Mouse (Mus musculus): Measurements from ENCODE around the gene Rdh16f1.

The Rdh16f1 gene

DNA sequence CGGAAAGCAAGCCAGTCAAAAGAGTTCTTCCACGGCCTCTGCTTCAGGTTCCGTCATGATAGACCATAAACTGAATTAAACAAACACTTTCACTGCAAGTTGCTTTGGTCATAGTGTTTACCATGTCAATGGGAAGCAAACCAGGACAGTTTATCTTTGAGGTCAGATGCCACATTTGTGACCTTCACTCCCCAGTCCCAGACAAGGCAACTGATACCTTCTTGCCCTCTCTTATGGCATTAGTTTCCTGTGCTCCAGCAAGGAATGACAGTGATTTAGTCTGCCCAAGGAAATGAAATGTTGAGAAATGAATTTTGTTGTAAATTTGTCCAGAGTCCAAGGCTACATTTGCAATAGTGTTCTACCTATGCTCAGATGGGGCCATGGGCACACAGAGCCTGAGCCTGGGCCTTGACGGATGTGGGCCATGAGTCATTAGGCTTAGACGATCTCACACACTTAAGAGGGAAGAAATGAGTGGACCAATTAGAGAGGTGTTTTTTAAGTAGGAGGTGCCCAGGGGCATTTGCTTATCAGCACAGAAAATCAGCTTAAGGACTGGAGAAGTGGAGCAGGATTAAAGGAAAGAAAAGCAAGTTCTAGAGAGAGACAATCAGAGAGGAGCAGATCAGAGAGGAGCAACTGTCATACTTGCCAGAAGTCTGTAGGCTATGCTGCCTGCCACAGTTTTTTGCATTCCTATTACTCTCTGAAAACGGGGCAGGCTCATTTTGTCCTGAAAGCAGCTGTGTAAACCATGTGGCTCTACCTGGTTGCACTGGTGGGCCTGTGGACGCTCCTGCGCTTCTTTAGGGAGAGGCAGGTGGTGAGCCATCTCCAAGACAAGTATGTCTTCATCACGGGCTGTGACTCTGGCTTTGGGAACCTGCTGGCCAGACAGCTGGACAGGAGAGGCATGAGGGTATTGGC, at the start of gene Rdh16f1, which contains the start of gene Rdh1:
TSS of gene Rdh16f1 (plus strand) at position 607 of the 930 bp plus-strand sequence.
TSS of gene Rdh1 (plus strand) at position 541 of the 930 bp plus-strand sequence.
- DNase-seq: no peak

DNA sequence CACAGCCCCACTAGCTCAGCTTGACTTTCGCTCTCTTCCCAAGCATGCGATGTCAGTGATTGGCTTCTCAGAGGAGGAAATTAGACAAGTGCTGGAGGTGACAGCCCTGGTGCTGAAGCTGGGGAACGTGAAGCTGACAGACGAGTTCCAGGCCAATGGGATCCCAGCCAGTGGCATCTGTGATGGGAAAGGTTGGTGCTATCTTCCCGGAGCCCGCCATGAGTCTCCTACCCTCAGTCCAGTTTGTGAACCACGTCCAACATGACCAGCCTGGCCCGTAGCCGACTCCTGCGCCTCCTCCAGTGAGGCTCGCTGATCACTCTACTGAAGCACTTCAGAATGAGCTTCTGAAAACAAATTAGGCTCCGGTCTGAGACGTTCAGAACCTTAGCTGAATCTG, 49.3 kb upstream of the Rdh16f1 start:
- DNase-seq: peak in 1 of 2 experiments; percentile 5

DNA sequence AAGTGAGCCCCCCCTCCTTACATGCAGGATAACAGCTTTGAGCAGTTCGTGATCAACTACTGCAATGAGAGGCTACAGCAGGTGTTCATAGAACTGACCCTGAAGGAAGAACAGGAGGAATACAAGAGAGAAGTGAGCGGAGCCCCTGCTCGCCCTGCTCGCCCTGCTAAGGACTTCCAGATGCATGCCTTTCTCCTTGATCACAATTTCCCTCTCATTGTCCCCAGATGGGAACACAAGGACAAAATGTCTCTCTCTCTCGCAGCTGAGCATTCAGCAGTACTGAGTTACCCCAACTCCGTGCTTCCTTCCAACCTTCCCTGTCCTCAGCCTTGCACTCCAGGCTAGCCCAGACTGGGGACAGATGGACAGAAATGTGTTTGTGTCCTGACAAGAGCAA, 46.9 kb upstream of the Rdh16f1 start:
- no peak for DNase-seq

DNA sequence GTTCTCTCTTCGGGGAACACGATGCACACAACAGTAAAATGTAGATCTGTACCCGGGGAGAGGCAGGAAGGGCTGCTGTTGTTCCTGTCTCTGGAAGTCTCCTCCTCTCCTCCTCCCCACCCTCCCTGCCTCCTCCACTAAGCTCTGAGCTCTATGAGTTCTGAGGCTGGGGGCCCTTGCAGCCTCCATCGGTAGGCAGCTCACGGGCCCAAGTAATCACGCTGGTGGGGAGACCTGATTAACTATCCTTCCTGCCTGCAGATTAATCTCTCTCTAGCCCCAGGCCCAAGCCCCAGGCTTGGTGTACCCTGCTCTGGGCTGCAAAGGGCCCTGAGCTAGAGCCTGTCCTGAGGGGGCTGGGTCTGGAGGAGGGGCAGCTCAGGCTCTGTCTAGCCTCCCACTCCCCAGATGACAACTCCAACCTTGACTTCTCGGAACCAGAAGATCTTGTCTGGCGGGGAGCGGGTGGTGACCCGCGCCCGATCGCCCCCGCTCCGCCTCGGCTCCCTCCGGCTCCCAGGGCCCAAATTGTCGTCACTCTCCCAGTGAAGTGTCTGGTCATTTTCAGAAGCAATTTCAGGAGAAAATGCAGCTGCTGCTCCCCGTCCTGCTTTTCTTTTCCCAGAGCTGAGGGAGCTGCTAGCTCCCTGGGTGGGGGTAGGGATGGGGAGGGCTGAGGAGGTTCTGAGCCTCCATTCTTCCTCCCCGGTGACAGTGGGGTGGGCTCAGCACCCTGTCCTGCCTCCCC, 37.7 kb upstream of the Rdh16f1 start:
- DNase-seq: no peak

DNA sequence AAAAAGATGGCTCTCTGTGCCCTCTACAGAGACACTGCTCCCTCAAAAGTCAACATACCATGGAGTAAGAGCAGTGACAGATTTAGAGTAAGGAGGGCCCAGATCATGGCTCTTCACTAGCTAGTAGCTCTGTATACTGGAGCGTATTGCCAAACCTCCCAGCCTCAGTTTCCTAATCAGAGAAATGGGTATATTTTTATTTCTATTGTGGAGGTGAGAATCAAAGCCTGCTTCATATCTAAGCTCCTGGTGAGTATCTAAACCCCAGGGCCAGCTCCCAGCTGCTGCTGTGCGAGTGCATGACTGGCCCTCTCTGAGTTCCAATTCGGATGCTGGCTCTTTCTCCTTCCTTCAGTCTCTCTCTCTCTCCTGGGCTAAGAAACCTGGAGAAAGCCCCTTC, 35.4 kb upstream of the Rdh16f1 start, which contains the start of gene Tac2:
TSS of gene Tac2 (plus strand) at position 301 of the 400 bp plus-strand sequence.
- no peak for DNase-seq

DNA sequence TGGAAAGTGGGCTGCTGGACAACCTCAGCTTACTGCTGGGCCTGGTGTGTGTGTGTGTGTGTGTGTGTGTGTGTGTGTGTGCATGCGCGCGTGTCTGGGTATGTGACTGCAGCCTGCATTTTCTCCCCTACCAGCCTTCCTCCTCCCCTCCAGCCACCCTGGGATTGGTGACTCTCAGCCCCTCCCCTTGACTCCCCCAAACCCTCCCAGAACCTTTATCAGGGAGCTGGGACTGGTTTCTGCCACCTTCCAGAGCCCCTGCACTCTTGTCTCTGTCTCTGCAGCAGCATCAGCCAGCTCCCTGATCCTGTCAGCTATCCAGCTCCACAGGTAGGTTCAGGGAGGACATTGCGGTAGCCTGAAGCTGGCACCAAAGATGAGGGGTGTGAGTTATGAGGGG, 34.5 kb upstream of the Rdh16f1 start:
- no peak for DNase-seq

DNA sequence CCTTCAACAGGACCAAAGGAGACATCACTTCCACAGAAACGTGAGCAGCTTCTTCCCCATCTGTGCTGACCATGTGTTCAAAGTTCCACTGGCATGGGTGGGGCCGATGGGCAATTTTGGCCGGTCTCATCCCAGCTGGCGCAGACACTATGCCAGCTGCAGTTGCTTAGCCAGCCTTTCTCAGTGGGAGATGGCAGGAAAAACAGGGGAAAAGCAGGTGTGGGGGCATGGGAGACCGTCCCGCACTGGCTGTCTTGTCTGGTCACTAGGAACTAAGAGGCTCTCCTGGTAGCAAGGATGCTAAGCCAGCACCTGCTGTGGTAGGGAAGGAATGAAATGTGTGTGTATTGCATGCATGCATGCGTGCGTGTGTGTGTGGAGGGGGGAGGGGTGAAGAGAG, 31.1 kb upstream of the Rdh16f1 start:
- DNase-seq: no peak

DNA sequence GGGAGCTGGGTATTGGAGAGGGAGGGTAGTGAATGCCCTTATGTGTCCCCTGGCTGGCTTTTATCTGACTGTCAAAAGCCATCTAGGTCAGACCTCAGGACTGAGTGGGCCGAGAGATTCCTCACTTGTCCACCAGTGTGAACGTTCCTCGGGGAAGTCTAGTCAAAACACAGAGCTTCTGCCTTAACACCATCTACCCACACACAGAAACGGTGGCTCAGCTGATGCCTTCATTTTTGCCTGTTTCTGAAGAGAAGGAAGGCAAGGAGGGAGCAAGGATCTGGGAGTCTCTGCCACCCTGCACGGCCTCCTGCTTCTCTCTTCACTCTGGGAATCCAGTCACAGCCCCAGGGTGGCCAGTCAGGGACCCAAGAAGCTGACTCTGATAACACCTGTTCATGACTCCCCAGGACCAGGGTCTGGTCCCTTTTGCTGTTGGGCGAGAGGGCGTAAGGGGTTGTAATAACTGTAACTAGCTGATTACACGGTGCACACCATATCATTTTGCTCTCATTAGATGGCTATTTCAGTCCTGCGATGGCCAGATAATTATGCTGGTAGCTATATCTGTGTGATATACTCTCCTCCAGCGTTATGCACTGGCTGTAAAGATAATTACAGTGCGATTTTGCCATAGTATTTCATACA, 29.2 kb upstream of the Rdh16f1 start:
- DNase-seq: no peak

DNA sequence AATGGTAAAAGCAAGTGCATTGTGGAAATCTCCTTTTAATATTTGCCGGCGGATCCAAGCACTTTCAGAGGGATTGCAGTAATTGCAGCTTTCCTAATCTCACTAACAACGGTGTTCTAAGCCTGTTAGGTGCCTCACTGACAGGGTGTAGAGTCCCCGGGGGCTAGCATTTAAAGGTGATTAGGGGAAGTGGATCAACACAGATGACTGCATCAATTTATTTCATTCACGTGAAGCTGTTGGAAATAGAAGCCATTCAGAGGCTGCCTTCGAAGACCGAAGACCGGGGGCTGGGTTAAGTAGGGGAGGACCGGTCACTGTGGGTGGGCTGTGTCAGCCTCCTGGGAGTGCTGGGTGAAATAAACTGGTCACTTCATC, 28.7 kb upstream of the Rdh16f1 start:
- no peak for DNase-seq

DNA sequence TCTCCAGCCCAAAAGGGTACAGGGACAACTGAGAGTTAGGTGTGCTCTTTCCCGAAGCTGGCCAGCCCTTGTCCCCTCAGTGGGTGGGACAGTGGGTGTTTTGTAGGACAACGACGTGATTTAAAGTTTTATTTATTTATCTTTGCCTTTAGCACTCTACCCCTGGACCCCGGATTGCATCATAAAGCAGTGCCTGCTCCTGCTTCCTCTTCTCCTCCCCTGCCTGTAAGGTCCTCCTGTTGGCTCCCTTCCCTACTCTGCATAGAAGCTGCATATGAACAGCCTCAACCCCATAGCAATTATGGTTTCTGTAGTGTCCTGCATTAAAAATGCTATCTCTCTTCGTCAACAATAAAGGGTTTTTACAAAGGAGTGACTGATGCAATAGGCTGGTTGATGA, 28.2 kb upstream of the Rdh16f1 start:
- DNase-seq: no peak

DNA sequence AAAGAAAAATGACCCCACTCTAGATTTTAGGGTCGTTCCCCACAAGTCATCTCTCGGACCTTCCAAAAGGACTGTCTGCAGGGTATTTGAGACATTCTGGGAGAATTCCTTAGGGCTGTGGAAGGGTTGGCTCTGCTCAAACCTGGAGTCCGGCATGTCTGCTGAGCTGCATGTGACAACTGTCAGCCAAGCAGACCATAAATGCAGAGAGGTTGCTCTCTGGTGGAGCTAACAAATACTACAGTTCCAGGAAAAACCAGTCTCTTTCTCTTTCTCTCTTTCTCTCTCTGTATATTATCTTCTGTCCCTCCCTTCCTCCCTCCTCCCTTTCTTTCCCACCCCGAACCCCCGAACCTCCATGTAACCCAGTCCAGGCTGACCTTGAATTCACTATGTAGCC, 25.2 kb upstream of the Rdh16f1 start:
- no peak for DNase-seq

DNA sequence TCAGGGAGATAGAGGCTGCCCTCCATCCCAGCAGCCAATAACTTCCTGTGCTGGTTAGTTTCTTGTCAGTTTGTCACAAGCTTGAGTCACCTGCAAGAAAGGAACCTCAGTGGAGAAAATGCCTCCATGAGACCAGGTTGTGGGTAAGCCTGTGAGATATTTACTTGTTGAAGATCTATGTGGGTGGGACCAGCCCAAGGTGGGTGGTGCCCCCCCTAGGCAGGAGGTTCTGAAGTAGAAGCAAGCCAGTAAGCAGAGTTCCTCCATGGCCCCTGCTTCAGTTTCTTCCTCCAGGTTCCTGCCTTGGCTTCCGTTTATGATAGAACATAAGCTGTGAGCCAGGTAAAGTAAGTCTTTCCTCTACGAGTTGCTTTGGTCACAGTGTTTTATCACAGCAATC, 23.3 kb upstream of the Rdh16f1 start:
- no peak for DNase-seq

DNA sequence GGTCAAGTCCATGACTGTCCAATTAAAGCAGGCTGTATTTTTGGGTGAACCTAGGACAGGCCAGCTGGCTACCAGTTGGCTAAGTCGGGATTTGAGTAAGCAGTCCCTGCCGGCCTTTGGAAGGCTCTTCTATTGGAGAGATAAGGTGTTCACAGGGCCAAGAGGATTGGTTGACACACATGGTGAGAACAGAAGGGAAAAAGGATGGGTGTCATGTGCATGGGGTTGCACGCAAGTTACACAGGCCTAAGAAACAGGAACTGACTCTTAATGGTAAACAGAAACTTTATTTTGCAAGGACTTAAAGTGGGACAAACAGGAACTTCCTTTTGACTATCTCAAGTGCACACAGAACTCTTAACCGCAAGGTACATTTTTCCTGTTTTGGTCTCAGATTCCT, 22.7 kb upstream of the Rdh16f1 start:
- DNase-seq: no peak

DNA sequence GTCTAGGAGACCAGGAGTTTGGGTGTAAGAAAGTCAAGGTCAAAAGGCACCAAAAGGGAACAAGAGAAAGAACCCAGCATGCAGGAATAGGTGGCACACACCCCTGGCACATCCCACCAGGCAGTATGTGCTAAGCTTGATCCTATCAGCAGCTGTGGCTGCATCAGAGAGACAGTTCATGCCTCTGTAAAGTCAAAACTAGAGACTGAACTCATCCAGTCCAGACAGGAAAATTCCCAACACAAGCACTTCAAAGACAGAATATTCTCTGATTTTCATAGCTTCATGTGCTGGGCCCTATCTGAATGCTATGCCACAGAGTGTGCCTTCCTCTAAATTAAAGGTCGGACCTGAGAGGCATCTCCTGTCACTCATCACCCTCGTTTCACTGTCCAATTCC, 22.0 kb upstream of the Rdh16f1 start:
- no peak for DNase-seq

DNA sequence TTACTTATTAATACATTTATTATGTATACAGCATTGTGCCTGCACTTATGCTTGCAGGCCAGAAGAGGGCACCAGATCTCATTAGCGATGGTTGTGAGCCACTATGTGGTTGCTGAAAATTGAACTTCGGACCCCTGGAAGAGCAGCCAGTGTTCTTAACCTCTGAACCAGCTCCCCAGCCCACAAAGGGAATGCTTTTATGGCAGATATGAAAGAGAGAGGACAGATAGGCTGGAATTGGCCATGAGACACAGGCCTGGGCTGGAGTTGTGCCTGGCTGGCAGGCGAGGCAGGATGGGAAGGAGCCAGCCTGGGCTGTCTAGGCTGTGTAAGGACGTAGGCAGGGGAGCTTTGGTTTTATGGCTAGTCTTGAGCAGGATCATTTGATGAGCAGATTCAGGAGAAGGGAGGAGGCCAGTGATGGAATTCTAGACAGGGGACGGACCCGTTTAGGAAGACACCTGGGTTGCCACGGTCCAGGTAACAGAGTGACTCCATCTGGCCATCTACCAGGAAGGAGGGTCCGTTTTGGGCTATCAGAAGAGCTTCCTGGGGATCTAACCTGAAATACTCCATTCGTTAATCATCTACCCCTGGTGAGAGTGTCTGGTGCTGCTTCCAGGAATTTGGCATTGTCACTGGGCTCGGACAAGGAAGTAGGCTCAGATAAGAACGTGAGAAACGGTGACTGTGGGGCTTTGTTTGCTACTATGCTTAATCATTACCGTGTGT, 21.3 kb upstream of the Rdh16f1 start:
- peak; percentile 11 to 15 for DNase-seq

DNA sequence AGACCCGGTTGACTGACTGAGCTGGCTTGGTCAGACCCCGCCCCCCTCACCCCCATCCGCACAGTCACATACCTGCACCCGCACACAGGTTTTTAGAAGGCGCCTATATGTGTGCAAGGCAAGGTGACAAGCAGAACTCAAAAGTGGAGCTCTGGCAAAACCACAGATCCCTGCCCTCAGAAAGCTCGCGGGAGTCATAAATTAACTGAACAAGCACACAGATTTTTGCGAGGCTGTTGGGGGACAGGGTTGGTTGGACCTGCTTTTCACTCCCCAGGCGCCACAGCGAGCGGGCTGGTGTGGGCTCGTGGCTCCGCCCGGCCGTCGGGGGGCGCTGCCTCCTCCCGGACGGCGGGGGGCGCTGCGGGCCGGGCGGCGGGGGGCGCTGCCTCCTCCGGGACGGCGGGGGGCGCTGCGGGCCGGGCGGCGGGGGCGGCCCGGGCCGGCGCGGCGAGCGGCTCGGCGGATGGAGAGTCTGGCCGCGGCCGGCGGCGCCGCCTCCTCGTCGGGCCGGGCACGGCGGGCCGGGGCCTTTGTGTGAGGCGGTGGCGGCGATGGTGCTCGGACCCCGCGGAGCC, 20.4 kb upstream of the Rdh16f1 start, which contains the start of gene Zbtb39:
TSS of gene Zbtb39 (plus strand) at position 456 of the 578 bp plus-strand sequence.
- peak; percentile 70 to 80 for DNase-seq

DNA sequence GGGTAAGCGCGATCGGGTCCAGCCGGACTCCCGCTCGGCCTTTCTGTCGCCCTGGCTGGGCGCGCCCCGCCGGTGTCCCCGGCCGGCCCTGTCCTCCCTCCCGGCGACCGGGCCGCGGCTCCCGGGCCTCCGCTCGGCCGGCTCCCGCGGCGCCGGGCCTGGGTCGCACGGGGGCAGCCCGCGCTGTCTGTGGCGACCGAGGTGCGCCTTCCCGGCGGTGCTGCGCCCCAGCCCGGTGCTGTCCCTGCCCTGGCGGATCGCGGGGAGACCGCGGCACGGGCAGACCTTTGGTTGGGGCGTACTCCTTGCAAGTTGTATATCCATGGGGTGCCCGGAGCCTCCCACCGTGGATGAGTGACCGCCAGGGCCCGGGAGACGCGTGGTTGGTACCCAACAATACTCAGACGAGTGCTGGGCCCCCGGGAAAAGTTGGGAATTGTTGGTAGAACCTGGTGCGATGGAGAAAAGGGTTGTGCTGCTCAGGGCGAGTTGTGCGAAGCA, 19.9 kb upstream of the Rdh16f1 start:
- DNase-seq: no peak

DNA sequence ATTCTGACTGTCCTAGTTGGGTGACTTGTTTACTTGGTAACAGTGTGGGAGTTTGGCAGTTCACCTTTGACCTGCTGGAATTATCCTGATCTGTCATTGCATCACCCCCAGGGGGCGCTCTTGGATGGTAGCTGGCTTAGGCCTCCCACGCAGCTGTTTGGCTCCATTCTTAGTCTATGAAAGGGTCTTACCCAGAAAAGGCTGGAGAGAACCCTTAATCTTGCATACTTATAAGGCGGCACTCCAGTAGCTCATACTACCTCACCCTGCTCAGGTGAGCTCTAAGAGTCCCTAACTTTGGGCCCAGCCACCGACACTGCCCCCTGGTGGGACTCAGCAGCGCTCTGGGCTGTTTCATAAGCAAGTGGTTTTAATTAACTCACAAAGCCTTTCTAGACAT, 14.9 kb upstream of the Rdh16f1 start:
- DNase-seq: peak; percentile 35 to 49

DNA sequence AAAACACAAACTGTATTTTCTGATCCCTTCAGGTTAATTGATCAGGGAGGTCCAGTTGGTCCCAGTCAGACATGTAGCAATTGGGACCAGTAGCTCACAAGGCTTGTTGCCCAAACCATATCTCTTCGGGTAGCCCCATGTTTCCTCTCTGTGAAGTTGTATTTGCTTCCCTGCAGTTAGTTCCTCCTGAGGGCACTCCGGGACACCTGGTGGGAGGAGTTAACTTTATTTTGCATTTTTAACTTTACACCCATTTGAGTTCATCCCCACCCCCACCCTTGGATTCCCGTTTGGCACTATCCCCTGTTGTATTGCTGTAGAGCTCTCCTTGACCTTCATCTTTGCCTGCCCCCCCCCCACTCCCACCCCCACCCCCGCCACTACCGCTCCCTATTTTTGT, 13.7 kb upstream of the Rdh16f1 start:
- DNase-seq: no peak

DNA sequence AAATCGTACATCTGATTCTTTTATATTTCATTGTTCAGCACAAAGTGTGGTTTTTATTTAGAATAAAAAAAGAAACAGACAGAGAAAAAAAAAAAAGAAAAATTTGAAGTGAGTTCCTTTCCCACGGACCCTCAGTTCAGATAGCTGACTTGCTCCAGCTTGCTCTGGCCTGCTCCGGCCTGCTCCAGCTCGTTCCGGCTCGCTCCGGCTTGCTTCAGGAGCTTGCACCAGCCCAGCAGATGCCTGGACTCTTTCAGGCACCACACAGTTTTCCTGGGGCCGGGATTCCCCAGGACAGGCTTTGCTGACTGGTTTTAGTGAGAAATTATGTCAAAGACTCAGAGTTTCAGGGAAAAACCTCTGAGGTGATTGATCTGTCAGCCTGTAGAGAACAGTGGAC, 12.3 kb upstream of the Rdh16f1 start:
- no peak for DNase-seq

DNA sequence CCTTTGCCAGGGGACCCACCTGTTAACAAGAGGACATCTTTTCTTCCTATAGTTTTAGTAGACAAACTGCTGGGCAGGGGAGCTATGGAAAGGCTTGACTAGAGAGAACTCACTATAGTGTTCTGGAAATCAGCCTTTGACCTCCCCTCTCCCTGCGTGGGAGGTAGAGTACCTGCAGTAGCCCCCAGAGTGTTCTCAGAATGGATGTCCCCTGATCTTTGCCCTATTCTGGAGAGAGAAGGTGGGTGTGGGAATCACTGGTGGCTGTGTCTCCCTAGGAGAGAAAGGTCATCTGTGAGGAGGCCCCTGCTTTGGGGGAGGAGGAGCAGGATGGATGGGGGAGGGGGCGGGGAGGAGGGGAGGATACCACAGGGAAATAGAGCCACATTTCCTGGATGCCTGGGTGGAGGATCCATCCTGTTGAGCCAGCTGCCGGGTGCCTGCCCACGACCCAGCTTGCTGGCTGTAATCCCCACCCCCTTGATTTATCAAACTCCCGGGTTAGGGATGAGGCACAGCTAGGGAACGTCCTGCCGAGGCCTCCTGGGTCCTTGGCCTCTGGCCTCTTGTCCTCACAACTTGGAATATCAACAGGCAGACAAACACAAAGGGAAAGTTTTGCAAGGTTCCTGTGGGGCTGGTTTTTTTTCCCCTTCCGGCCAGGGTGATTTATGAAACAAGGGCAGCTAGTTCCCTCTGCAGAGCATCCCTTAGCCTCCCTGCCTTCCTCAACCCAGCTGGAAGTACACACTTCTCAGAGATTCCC, 10.6 kb upstream of the Rdh16f1 start:
- DNase-seq: no peak
